Mouse (Mus musculus): Measurements from ENCODE around the gene Kcnj9.

Gene Kcnj9

GRCm38 (mm10) chr1:172312768-172313561 is 16.2 kb downstream of the Kcnj9 start:
- peak in 1 of 2 experiments; percentile 73 for DNase-seq (ENCODE audit: low spot score in 2 of 2)

GRCm38 (mm10) chr1:172311921-172312767 is 17.0 kb downstream of the Kcnj9 start:
- DNase-seq (ENCODE audit: low spot score in 2 of 2) = peak; percentile 59 to 63

GRCm38 (mm10) chr1:172311248-172311906 is 17.7 kb downstream of the Kcnj9 start:
- peak in 1 of 2 experiments; percentile 29 for DNase-seq (ENCODE audit: low spot score in 2 of 2)

GRCm38 (mm10) chr1:172309699-172310398 is 19.3 kb downstream of the Kcnj9 start:
- peak; percentile 88 to 90 for DNase-seq (ENCODE audit: low spot score in 2 of 2)

GRCm38 (mm10) chr1:172308409-172308808 is 20.7 kb downstream of the Kcnj9 start:
- no peak for DNase-seq (ENCODE audit: low spot score in 2 of 2)

- DNase-seq (ENCODE audit: low spot score in 2 of 2) = no peak
Measured at GRCm38 (mm10) chr1:172307936-172308335, 21.2 kb downstream of the Kcnj9 start.

- DNase-seq (ENCODE audit: low spot score in 2 of 2) = no peak
Measured at GRCm38 (mm10) chr1:172306885-172307284, 22.2 kb downstream of the Kcnj9 start.

GRCm38 (mm10) chr1:172306196-172306595 is 22.9 kb downstream of the Kcnj9 start:
- no peak for DNase-seq (ENCODE audit: low spot score in 2 of 2)

- DNase-seq (ENCODE audit: low spot score in 2 of 2) = no peak
Measured at GRCm38 (mm10) chr1:172305635-172306034, 23.5 kb downstream of the Kcnj9 start.

- no peak for DNase-seq (ENCODE audit: low spot score in 2 of 2)
Measured at GRCm38 (mm10) chr1:172305153-172305552, 24.0 kb downstream of the Kcnj9 start.

GRCm38 (mm10) chr1:172304443-172304842 is 24.7 kb downstream of the Kcnj9 start:
- DNase-seq (ENCODE audit: low spot score in 2 of 2) = no peak

GRCm38 (mm10) chr1:172302851-172303250 is 26.3 kb downstream of the Kcnj9 start:
- DNase-seq (ENCODE audit: low spot score in 2 of 2) = no peak

GRCm38 (mm10) chr1:172302311-172302710 is 26.8 kb downstream of the Kcnj9 start:
- DNase-seq (ENCODE audit: low spot score in 2 of 2) = no peak

GRCm38 (mm10) chr1:172301180-172301579 is 27.9 kb downstream of the Kcnj9 start:
- DNase-seq (ENCODE audit: low spot score in 2 of 2) = no peak

GRCm38 (mm10) chr1:172300247-172300646 is 28.9 kb downstream of the Kcnj9 start:
- DNase-seq (ENCODE audit: low spot score in 2 of 2) = no peak

GRCm38 (mm10) chr1:172299528-172299927 is 29.6 kb downstream of the Kcnj9 start:
- no peak for DNase-seq (ENCODE audit: low spot score in 2 of 2)

- peak in 1 of 2 experiments; percentile 72 for DNase-seq (ENCODE audit: low spot score in 2 of 2)
Measured at GRCm38 (mm10) chr1:172297611-172298537, 31.2 kb downstream of the Kcnj9 start, which contains the start of gene Atp1a2. TSS of gene Atp1a2 (minus strand) at chr1:172298064.

GRCm38 (mm10) chr1:172296816-172297510 is 32.2 kb downstream of the Kcnj9 start:
- no peak for DNase-seq (ENCODE audit: low spot score in 2 of 2)

GRCm38 (mm10) chr1:172295751-172296197 is 33.3 kb downstream of the Kcnj9 start:
- DNase-seq (ENCODE audit: low spot score in 2 of 2) = peak in 1 of 2 experiments; percentile 61

- DNase-seq (ENCODE audit: low spot score in 2 of 2) = no peak
Measured at GRCm38 (mm10) chr1:172293449-172293848, 35.7 kb downstream of the Kcnj9 start.

Data from frontal cortex, postnatal 14 days (tissue).